Mouse (Mus musculus) C2C12 (cell line): ENCODE results near the gene Fntb.

ENCODE experiments used
- CEBPB ChIP-seq: IDR thresholded peaks from one replicate; pipeline ENCODE4 v1.6.1; 2011; ENCODE audit warnings: low read depth, mild to moderate bottlenecking, control low read depth, moderate library complexity
- CTCF ChIP-seq: IDR thresholded peaks from one replicate; pipeline ENCODE4 v1.5.1; 2011; ENCODE audit not compliant: control insufficient read depth, insufficient read depth, insufficient read length
- MAX ChIP-seq: IDR thresholded peaks from one replicate; pipeline ENCODE4 v1.6.1; 2011; ENCODE audit warnings: mild to moderate bottlenecking, control low read depth
- MYOD1 ChIP-seq: IDR thresholded peaks from one replicate; pipeline ENCODE4 v1.6.1; 2011; ENCODE audit warnings: low read depth; ENCODE audit not compliant: control insufficient read depth, insufficient read length

GRCm38 (mm10) chr12:76927012-76927411 lies 161.6 kb downstream of the Fntb start:
- no peak for TF ChIP-seq CTCF
- no peak for TF ChIP-seq CEBPB
- no peak for TF ChIP-seq MAX
- no peak for TF ChIP-seq MYOD1
